Comparison of ENCODE assay signal across 15 mouse cellular contexts in genomic region chr6:54759263-54759662, GRCm38 (mm10). TPM values are rescaled to one million over a fixed set of nuclear protein-coding genes. Genes with fewer than 3 reads are reported as not detected.
DNase-seq lines count a peak whose midpoint lies in the region; ATAC-seq and TF ChIP-seq lines count a peak whose summit lies in the region.
"Had no signal": no experiment of that assay in that cellular context is flagged by ENCODE, and none has a peak within 500 bp of the region (broad histone marks: within the 10 kb centered on the region; RNA-seq: fewer than 3 reads in every experiment).

No protein-coding gene starts in this region.

- no peak for ATAC-seq in forebrain, embryonic 14.5 days
- ATAC-seq in forebrain, embryonic 11.5 days (replicated peaks; ENCODE audit: low FRiP score): no peak
- ATAC-seq in midbrain, embryonic 15.5 days (replicated peaks): no peak

- H3K27me3 ChIP-seq in forebrain, embryonic 14.5 days (replicated peaks; ENCODE audit: control insufficient read depth, insufficient read depth, low read length): no peaks in the 10 kb centered on the region
- H3K27me3 ChIP-seq in forebrain, embryonic 11.5 days (ENCODE audit: control insufficient read depth, insufficient read depth, low read length): no peaks in the 10 kb centered on the region
- H3K27me3 ChIP-seq in heart, embryonic 10.5 days (ENCODE audit: insufficient read depth, poor library complexity, severe bottlenecking): peaks cover 31% of the 10 kb centered on the region
- H3K27me3 ChIP-seq in heart, adult 2 months (ENCODE audit: control insufficient read depth, insufficient read depth, low read length): no peaks in the 10 kb centered on the region
- no peaks in the 10 kb centered on the region for H3K27me3 ChIP-seq in spleen, adult 2 months (ENCODE audit: control insufficient read depth, insufficient read depth, low read length)
- no peaks in the 10 kb centered on the region for H3K27me3 ChIP-seq in midbrain, embryonic 15.5 days (replicated peaks)
- H3K27me3 ChIP-seq: hindbrain, embryonic 15.5 days had no signal

- TF ChIP-seq CTCF in heart, adult 2 months (IDR thresholded peaks at IDR 0.05): no peak
- TF ChIP-seq CTCF in spleen, adult 2 months (IDR thresholded peaks at IDR 0.05; ENCODE audit: extremely low read depth, insufficient read depth, insufficient read length, insufficient replicate concordance): no peak

- no peaks in the 10 kb centered on the region for H3K36me3 ChIP-seq in forebrain, embryonic 14.5 days (ENCODE audit: control insufficient read depth, insufficient read depth, low read length)
- H3K36me3 ChIP-seq in forebrain, embryonic 11.5 days (ENCODE audit: control insufficient read depth, insufficient read depth, low read length): no peaks in the 10 kb centered on the region
- no peaks in the 10 kb centered on the region for H3K36me3 ChIP-seq in heart, embryonic 10.5 days
- no peaks in the 10 kb centered on the region for H3K36me3 ChIP-seq in heart, adult 2 months (ENCODE audit: control insufficient read depth, insufficient read depth, low read length)
- no peaks in the 10 kb centered on the region for H3K36me3 ChIP-seq in spleen, adult 2 months (ENCODE audit: control insufficient read depth, insufficient read depth, low read length)
- H3K36me3 ChIP-seq in midbrain, embryonic 15.5 days (replicated peaks): no peaks in the 10 kb centered on the region
- H3K36me3 ChIP-seq: hindbrain, embryonic 15.5 days; limb, embryonic 12.5 days; midbrain, embryonic 10.5 days had no signal

- H3K79me2 ChIP-seq in heart, adult 2 months (replicated peaks; ENCODE audit: control insufficient read depth, insufficient read depth, low read length): no peaks in the 10 kb centered on the region

- no peak for TF ChIP-seq POLR2A in heart, adult 2 months (IDR thresholded peaks at IDR 0.05; ENCODE audit: insufficient read depth, low read depth, low read length)
- TF ChIP-seq POLR2A in spleen, adult 2 months (IDR thresholded peaks at IDR 0.05; ENCODE audit: low read depth, low read length): no peak

- H3K4me2 ChIP-seq in forebrain, embryonic 14.5 days (ENCODE audit: low read length): no peak overlapping the region
- H3K4me2 ChIP-seq in forebrain, embryonic 11.5 days (ENCODE audit: low read depth, low read length, severe bottlenecking): no peak overlapping the region
- no peak overlapping the region for H3K4me2 ChIP-seq in midbrain, embryonic 15.5 days

- intact Hi-C loops in heart, adult 2 months (cut with DNase I): no loop called here

- no peak overlapping the region for H3K9ac ChIP-seq in forebrain, embryonic 14.5 days (ENCODE audit: low read length)
- no peak overlapping the region for H3K9ac ChIP-seq in forebrain, embryonic 11.5 days (ENCODE audit: low read length)
- no peak overlapping the region for H3K9ac ChIP-seq in heart, adult 2 months (ENCODE audit: low read depth, low read length)
- H3K9ac ChIP-seq in midbrain, embryonic 15.5 days: no peak overlapping the region
- H3K9ac ChIP-seq: hindbrain, embryonic 15.5 days; limb, embryonic 12.5 days had no signal

- 65% methylated on average over 8 of the region's 8 CpGs for WGBS in forebrain, embryonic 14.5 days
- 71% methylated on average over 8 of the region's 8 CpGs for WGBS in forebrain, embryonic 11.5 days
- 45% methylated on average over 8 of the region's 8 CpGs for WGBS in heart, embryonic 10.5 days
- WGBS in heart, adult 2 months: 75% methylated on average over 8 of the region's 8 CpGs
- WGBS in spleen, adult 2 months: 75% methylated on average over 8 of the region's 8 CpGs
- WGBS in midbrain, embryonic 15.5 days: 61% methylated on average over 8 of the region's 8 CpGs

- TF ChIP-seq EP300 in heart, adult 2 months (IDR thresholded peaks at IDR 0.05; ENCODE audit: insufficient read depth, low read depth, low read length): no peak

- H3K9me3 ChIP-seq in forebrain, embryonic 14.5 days (replicated peaks; ENCODE audit: control insufficient read depth, low read length): no peaks in the 10 kb centered on the region
- H3K9me3 ChIP-seq in forebrain, embryonic 11.5 days (ENCODE audit: control insufficient read depth, low read length): no peaks in the 10 kb centered on the region
- H3K9me3 ChIP-seq in heart, embryonic 10.5 days: no peaks in the 10 kb centered on the region
- H3K9me3 ChIP-seq in midbrain, embryonic 15.5 days: no peaks in the 10 kb centered on the region
- H3K9me3 ChIP-seq: hindbrain, embryonic 15.5 days; limb, embryonic 12.5 days; midbrain, embryonic 10.5 days had no signal

- no peak for DNase-seq in forebrain, embryonic 14.5 days (ENCODE audit: low spot score)
- DNase-seq in forebrain, embryonic 11.5 days (ENCODE audit: low spot score): no peak
- DNase-seq in heart, embryonic 10.5 days (ENCODE audit: low spot score): no peak
- no peak for DNase-seq in heart, adult 2 months
- DNase-seq in spleen, adult 2 months (ENCODE audit: low read depth in 1 of 2, low spot score in 2 of 2): no peak
- no peak for DNase-seq in spleen, postnatal 4 days (ENCODE audit: low spot score in 2 of 2)
- DNase-seq: cerebellum, adult 18-20 months; cerebellum, postnatal 14 days; heart, postnatal 36 days; kidney, postnatal 14 days had no signal

- H3K27ac ChIP-seq in forebrain, embryonic 14.5 days (ENCODE audit: low read depth, low read length): peak overlapping the region; percentile 70
- H3K27ac ChIP-seq in forebrain, embryonic 11.5 days (ENCODE audit: low read depth, low read length): no peak overlapping the region
- H3K27ac ChIP-seq in heart, embryonic 10.5 days: no peak overlapping the region
- H3K27ac ChIP-seq in heart, adult 2 months: no peak overlapping the region
- H3K27ac ChIP-seq in spleen, adult 2 months (ENCODE audit: insufficient read depth, low read length): peak overlapping the region; percentile 71
- peak overlapping the region; percentile 56; the same call in 1 of the 2 replicates for H3K27ac ChIP-seq in brown adipose tissue, adult 24 weeks (replicated peaks; ENCODE audit: low read depth, low read length)
- no peak overlapping the region for H3K27ac ChIP-seq in midbrain, embryonic 15.5 days
- H3K27ac ChIP-seq: hindbrain, embryonic 15.5 days; limb, embryonic 12.5 days had no signal

- H3K4me1 ChIP-seq in forebrain, embryonic 14.5 days (ENCODE audit: control insufficient read depth, insufficient read depth, low read length): peaks cover 31% of the 10 kb centered on the region
- H3K4me1 ChIP-seq in forebrain, embryonic 11.5 days (replicated peaks; ENCODE audit: control insufficient read depth, insufficient read depth, low read length): peaks cover 5% of the 10 kb centered on the region; the same call in 1 of the 2 replicates
- H3K4me1 ChIP-seq in heart, embryonic 10.5 days: peaks cover 49% of the 10 kb centered on the region
- H3K4me1 ChIP-seq in heart, adult 2 months (ENCODE audit: control insufficient read depth, insufficient read depth, low read length): peaks cover 4% of the 10 kb centered on the region
- H3K4me1 ChIP-seq in spleen, adult 2 months (ENCODE audit: control insufficient read depth, insufficient read depth, insufficient read length): peaks cover 19% of the 10 kb centered on the region; the same call in 1 of the 2 replicates
- peaks cover 9% of the 10 kb centered on the region for H3K4me1 ChIP-seq in brown adipose tissue, adult 24 weeks (ENCODE audit: control insufficient read depth, insufficient read depth, insufficient read length, low read length)
- peaks cover 24% of the 10 kb centered on the region for H3K4me1 ChIP-seq in midbrain, embryonic 15.5 days

- no peak overlapping the region for H3K4me3 ChIP-seq in forebrain, embryonic 14.5 days (ENCODE audit: low read depth, low read length)
- H3K4me3 ChIP-seq in forebrain, embryonic 11.5 days (ENCODE audit: low read depth, low read length): no peak overlapping the region
- H3K4me3 ChIP-seq in heart, embryonic 10.5 days: 0 out of 2 replicates have a peak overlapping the region, but pooled peaks have one; percentile 43
- no peak overlapping the region for H3K4me3 ChIP-seq in heart, adult 2 months
- peak overlapping the region; percentile 37 for H3K4me3 ChIP-seq in spleen, adult 2 months (ENCODE audit: extremely low read depth, insufficient read depth, insufficient read length)
- H3K4me3 ChIP-seq in brown adipose tissue, adult 24 weeks (ENCODE audit: insufficient read depth, low read depth, low read length): no peak overlapping the region
- H3K4me3 ChIP-seq in midbrain, embryonic 15.5 days: no peak overlapping the region
- H3K4me3 ChIP-seq: limb, embryonic 12.5 days had no signal

RNA-seq across cellular contexts. Expression of gene Znrf2, which starts 57.5 kb away (rescaled TPM):
- polyA plus RNA-seq in forebrain, embryonic 14.5 days (2014; fragmentation: Nextera tagmentation; extraction: Ambion mirVana): 16.5 and 17.9 TPM in 2 replicates
- 2.8 and 3.0 TPM in 2 replicates for polyA plus RNA-seq in forebrain, embryonic 11.5 days (2014; fragmentation: Nextera tagmentation; extraction: Ambion mirVana)
- 2.1 and 2.9 TPM in 2 replicates for polyA plus RNA-seq in heart, embryonic 10.5 days (2016; fragmentation: Nextera tagmentation; extraction: Ambion mirVana)
- 10 to 100 TPM; 12.1 to 22.1 TPM for total RNA-seq in heart, adult 2 months (2021)
- 5.4 and 9.8 TPM in 2 replicates for polyA plus RNA-seq in heart, adult 2 months (2012; rRNA removed)
- polyA plus RNA-seq in spleen, adult 2 months (2012; rRNA removed): 10.8 and 12.2 TPM in 2 replicates
- polyA plus RNA-seq in brown adipose tissue, adult 24 weeks (2012; ENCODE audit: insufficient read depth, insufficient read length, missing spikeins): 36.9 and 40.8 TPM in 2 replicates
- 6.3 and 6.6 TPM in 2 replicates for polyA plus RNA-seq in midbrain, embryonic 15.5 days (2015; fragmentation: Nextera tagmentation; extraction: Ambion mirVana)

Comparison
In these comparisons a context has a peak if more than half of its experiments do, and no peak if none do; other contexts are left out.
1. H3K27ac ChIP-seq: peak in forebrain, embryonic 14.5 days (single experiment), spleen, adult 2 months (single experiment) and brown adipose tissue, adult 24 weeks (single experiment); none in forebrain, embryonic 11.5 days (single experiment), heart, embryonic 10.5 days (single experiment), heart, adult 2 months (single experiment) and midbrain, embryonic 15.5 days (single experiment).
2. H3K4me3 ChIP-seq: peak in heart, embryonic 10.5 days (single experiment) and spleen, adult 2 months (single experiment); none in forebrain, embryonic 14.5 days (single experiment), forebrain, embryonic 11.5 days (single experiment), heart, adult 2 months (single experiment), brown adipose tissue, adult 24 weeks (single experiment) and midbrain, embryonic 15.5 days (single experiment).